Mouse (Mus musculus) midbrain, embryonic 15.5 days (tissue): ENCODE results near the gene Ace. TPM values are rescaled to one million over a fixed set of nuclear protein-coding genes. Genes with fewer than 3 reads are reported as not detected.
"Not testable (repeated sequence)": the region's sequence is repeated elsewhere in the genome, so short reads cannot be mapped to it uniquely, and the experiment has no call there.

ENCODE experiments used
- ATAC-seq: fragments of 200-750 bp; cut with Nextera tagmentation; replicated peaks from 2 replicates; pipeline ENCODE4 v1.8.0; 2017; ENCODE audit warnings: moderate TSS enrichment
- H3K27ac ChIP-seq: fragments of 300-500 bp; sonication (generic); 2 replicates; pipeline ENCODE4 v1.5.1; 2015; ENCODE audit warnings: mild to moderate bottlenecking, inconsistent platforms
- H3K27me3 ChIP-seq: fragments of 300-500 bp; sonication (generic); replicated peaks from 2 replicates; pipeline ENCODE4 v1.6.1; 2015; ENCODE audit warnings: inconsistent platforms
- H3K36me3 ChIP-seq: fragments of 300-500 bp; sonication (generic); replicated peaks from 2 replicates; pipeline ENCODE4 v1.6.1; 2015; ENCODE audit warnings: inconsistent platforms
- H3K4me1 ChIP-seq: fragments of 300-500 bp; sonication (generic); 2 replicates; pipeline ENCODE4 v1.6.1; 2015; ENCODE audit warnings: inconsistent platforms
- H3K4me2 ChIP-seq: fragments of 300-500 bp; sonication (generic); 2 replicates; pipeline ENCODE4 v1.6.1; 2015; ENCODE audit warnings: inconsistent platforms, mild to moderate bottlenecking, moderate library complexity
- H3K4me3 ChIP-seq: fragments of 300-500 bp; sonication (generic); 2 replicates; pipeline ENCODE4 v1.5.1; 2015; ENCODE audit warnings: mild to moderate bottlenecking, inconsistent platforms
- H3K9ac ChIP-seq: fragments of 300-500 bp; sonication (generic); 2 replicates; pipeline ENCODE4 v1.6.1; 2015; ENCODE audit warnings: mild to moderate bottlenecking, inconsistent platforms
- H3K9me3 ChIP-seq: fragments of 300-500 bp; sonication (generic); 2 replicates; pipeline ENCODE4 v1.6.1; 2016; ENCODE audit warnings: inconsistent platforms
- WGBS: fragments of 180-500 bp; shearing (Covaris S2); methylation state at CpG from one replicate; pipeline ENCODE4 v1.1.7; 2015; ENCODE audit warnings: mixed read lengths; 5-methylcytosine and 5-hydroxymethylcytosine counted together
- polyA plus RNA-seq: library from polyadenylated mRNA; unstranded; fragments of >200 nt; fragmentation: Nextera tagmentation; extraction: Ambion mirVana; gene quantifications from 2 replicates; pipeline ENCODE4 v1.2.1, GENCODE M21; 2015

The Ace gene
- polyA plus RNA-seq, 1 experiment from 2014 or later: 6.5 TPM

DNA sequence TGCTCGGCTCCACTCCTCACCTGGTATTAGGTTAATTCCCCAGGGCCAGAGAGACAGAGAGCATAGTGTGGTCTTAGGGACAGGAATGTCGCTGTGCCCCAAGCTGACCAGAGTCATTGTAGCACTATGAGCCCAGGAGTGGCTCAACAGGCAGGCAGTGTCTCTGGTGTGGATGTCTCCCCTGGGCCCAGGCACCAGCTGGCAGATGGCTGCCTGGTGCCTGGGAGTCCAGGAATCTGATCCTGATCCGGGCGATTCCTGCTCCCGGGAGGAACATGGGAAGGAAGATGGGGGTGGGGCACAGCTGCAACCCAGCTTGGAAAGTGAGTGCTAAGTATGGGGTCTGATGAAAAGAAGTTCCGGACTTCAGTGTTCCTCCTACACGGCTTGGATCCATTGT, 45.0 kb downstream of the Ace start:
- 50% methylated on average over 7 of the region's 7 CpGs for WGBS
- Histone ChIP-seq H3K27ac (no peak overlapping the region), H3K9me3 (no peaks in the 10 kb centered on the region), H3K4me2 (no peak overlapping the region), H3K36me3 (no peaks in the 10 kb centered on the region), H3K27me3 (0 out of 2 replicates have a peak, but pooled peaks cover 4% of the 10 kb centered on the region), H3K4me1 (peaks cover 11% of the 10 kb centered on the region), H3K4me3 (no peak overlapping the region), H3K9ac (no peak overlapping the region)
- ATAC-seq: no peak

GRCm38 (mm10) chr11:106013556-106014225, 45.9 kb downstream of the Ace start:
- ATAC-seq: peak; percentile 58; the same call in 1 of the 2 replicates
- Histone ChIP-seq H3K36me3 (no peaks in the 10 kb centered on the region), H3K9ac (no peak overlapping the region), H3K9me3 (no peaks in the 10 kb centered on the region), H3K4me2 (no peak overlapping the region), H3K27me3 (0 out of 2 replicates have a peak, but pooled peaks cover 4% of the 10 kb centered on the region), H3K27ac (no peak overlapping the region), H3K4me1 (peaks cover 7% of the 10 kb centered on the region; the same call in 1 of the 2 replicates), H3K4me3 (no peak overlapping the region)
- 66% methylated on average over 11 of the region's 11 CpGs for WGBS

DNA sequence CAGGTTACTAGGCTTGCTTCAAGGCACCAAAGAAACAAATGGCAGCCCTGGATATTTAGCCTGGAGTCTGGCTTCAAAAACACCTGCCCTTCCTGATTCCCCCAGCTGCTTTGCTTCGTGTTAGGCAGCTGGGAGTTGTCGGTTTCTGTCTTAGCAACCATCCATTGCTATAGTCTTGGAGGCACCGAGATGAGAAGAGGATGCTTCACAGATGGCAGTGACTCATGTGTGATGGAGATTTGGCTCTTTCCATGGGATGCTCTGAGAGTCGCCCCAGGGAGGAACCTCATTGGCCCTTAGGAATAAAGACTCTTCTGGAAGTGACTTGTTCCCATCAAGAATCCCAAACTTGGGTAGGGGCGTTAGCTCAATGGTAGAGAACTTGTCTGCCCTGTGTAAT, 48.7 kb downstream of the Ace start:
- Histone ChIP-seq H3K4me1 (peaks cover 25% of the 10 kb centered on the region), H3K9ac (no peak overlapping the region), H3K4me2 (no peak overlapping the region), H3K27ac (no peak overlapping the region), H3K4me3 (no peak overlapping the region), H3K9me3 (no peaks in the 10 kb centered on the region), H3K36me3 (no peaks in the 10 kb centered on the region), H3K27me3 (no peaks in the 10 kb centered on the region)
- 86% methylated on average over 5 of the region's 5 CpGs for WGBS
- ATAC-seq: no peak

GRCm38 (mm10) chr11:106020051-106020763, 52.5 kb downstream of the Ace start:
- H3K4me2 ChIP-seq: peak overlapping the region; percentile 85
- peak overlapping the region; percentile 63 for H3K9ac ChIP-seq
- no peaks in the 10 kb centered on the region for H3K27me3 ChIP-seq
- no peaks in the 10 kb centered on the region for H3K9me3 ChIP-seq
- WGBS: 1% methylated on average over 49 of the region's 50 CpGs
- peak overlapping the region; percentile 52 for H3K4me3 ChIP-seq
- H3K36me3 ChIP-seq: no peaks in the 10 kb centered on the region
- peak; percentile 83 for ATAC-seq
- H3K4me1 ChIP-seq: peaks cover 18% of the 10 kb centered on the region
- H3K27ac ChIP-seq: peak overlapping the region; percentile 78

- no peaks in the 10 kb centered on the region for H3K9me3 ChIP-seq
- H3K9ac ChIP-seq: no peak overlapping the region
- no peak overlapping the region for H3K4me3 ChIP-seq
- H3K36me3 ChIP-seq: no peaks in the 10 kb centered on the region
- no peak for ATAC-seq
- H3K4me1 ChIP-seq: peaks cover 6% of the 10 kb centered on the region
- WGBS: 89% methylated on average over 3 of the region's 3 CpGs
- no peaks in the 10 kb centered on the region for H3K27me3 ChIP-seq
- no peak overlapping the region for H3K4me2 ChIP-seq
- H3K27ac ChIP-seq: no peak overlapping the region
Measured at GRCm38 (mm10) chr11:106025774-106026173, 58.0 kb downstream of the Ace start.

DNA sequence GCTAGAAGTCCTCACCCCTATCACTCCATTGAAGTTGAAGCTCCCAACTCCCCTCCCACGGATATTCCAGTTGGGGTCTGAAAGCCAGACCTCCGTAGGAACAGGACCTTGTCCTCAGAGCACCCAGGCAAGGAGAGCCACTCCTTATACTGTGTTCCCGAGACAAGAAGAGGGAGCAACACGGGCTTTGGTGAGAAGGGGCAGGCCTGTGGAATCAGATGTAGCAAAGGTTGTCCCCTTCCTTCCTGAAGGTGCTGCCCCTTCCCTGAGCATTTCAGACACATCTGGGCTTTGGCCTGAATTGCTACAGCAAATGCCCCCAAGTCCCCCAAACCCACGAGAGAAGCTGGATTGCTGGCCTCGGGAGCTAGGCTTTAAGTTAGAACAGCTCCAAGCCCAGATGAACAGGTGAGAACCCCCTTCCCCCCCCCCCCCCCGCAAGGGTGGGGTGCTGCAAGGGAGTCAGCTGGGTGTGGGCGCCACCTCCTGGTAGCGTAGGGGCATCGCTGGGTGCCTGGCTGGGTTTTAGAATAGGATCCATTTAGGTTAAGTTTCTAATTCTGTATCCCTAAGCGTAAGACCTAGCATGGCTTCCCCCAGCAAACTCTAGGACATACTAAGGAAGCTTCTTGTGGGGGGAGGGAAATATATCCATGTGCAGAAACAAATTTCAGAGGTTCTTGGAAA, 58.9 kb downstream of the Ace start:
- WGBS: 42% methylated on average over 10 of the region's 11 CpGs
- no peak; the same call in 1 of the 2 replicates for ATAC-seq
- Histone ChIP-seq H3K27ac (no peak overlapping the region), H3K4me1 (no peaks in the 10 kb centered on the region), H3K9me3 (no peaks in the 10 kb centered on the region), H3K4me2 (no peak overlapping the region), H3K27me3 (no peaks in the 10 kb centered on the region), H3K36me3 (no peaks in the 10 kb centered on the region), H3K4me3 (no peak overlapping the region), H3K9ac (no peak overlapping the region)

GRCm38 (mm10) chr11:106027607-106028006, 59.9 kb downstream of the Ace start:
- WGBS: 88% methylated on average over 5 of the region's 5 CpGs
- no peaks in the 10 kb centered on the region for H3K36me3 ChIP-seq
- ATAC-seq: peak; percentile 27; the same call in 1 of the 2 replicates

GRCm38 (mm10) chr11:106032074-106032473, 64.3 kb downstream of the Ace start:
- not testable (repeated sequence) for H3K9ac ChIP-seq, ATAC-seq

More at GRCm38 (mm10) chr11:106027607-106028006, 59.9 kb downstream of the Ace start:
- Histone ChIP-seq H3K9me3 (no peaks in the 10 kb centered on the region), H3K4me3 (no peak overlapping the region), H3K4me1 (no peaks in the 10 kb centered on the region), H3K27me3 (no peaks in the 10 kb centered on the region), H3K9ac (no peak overlapping the region), H3K4me2 (no peak overlapping the region), H3K27ac (no peak overlapping the region)

GRCm38 (mm10) chr11:106033491-106033919, 65.8 kb downstream of the Ace start:
- no peak for ATAC-seq
- 0 out of 2 replicates have a peak overlapping the region, but pooled peaks have one; percentile 10 for H3K4me3 ChIP-seq
- H3K9ac ChIP-seq: peak overlapping the region; percentile 29; the same call in 1 of the 2 replicates
- peaks cover 21% of the 10 kb centered on the region for H3K4me1 ChIP-seq
- 38% methylated on average over 11 of the region's 11 CpGs for WGBS
- peak overlapping the region; percentile 79 for H3K27ac ChIP-seq
- H3K27me3 ChIP-seq: no peaks in the 10 kb centered on the region
- peak overlapping the region; percentile 45 for H3K4me2 ChIP-seq
- no peaks in the 10 kb centered on the region for H3K9me3 ChIP-seq
- H3K36me3 ChIP-seq: no peaks in the 10 kb centered on the region

More at GRCm38 (mm10) chr11:106032074-106032473, 64.3 kb downstream of the Ace start:
- H3K36me3 ChIP-seq, H3K27me3 ChIP-seq, H3K9me3 ChIP-seq: not testable (repeated sequence)
- peak overlapping the region; percentile 29 for H3K4me3 ChIP-seq
- peaks cover 13% of the 10 kb centered on the region for H3K4me1 ChIP-seq
- peak overlapping the region; percentile 71 for H3K27ac ChIP-seq
- peak overlapping the region; percentile 27; the same call in 1 of the 2 replicates for H3K4me2 ChIP-seq
- 50% methylated on average over 13 of the region's 25 CpGs for WGBS

GRCm38 (mm10) chr11:106034986-106035385, 67.2 kb downstream of the Ace start:
- Histone ChIP-seq H3K4me1 (peaks cover 35% of the 10 kb centered on the region), H3K4me2 (no peak overlapping the region), H3K9ac (no peak overlapping the region), H3K36me3 (no peaks in the 10 kb centered on the region), H3K4me3 (no peak overlapping the region), H3K27ac (no peak overlapping the region), H3K9me3 (no peaks in the 10 kb centered on the region), H3K27me3 (no peaks in the 10 kb centered on the region)
- WGBS: 85% methylated on average over 9 of the region's 9 CpGs
- no peak for ATAC-seq

DNA sequence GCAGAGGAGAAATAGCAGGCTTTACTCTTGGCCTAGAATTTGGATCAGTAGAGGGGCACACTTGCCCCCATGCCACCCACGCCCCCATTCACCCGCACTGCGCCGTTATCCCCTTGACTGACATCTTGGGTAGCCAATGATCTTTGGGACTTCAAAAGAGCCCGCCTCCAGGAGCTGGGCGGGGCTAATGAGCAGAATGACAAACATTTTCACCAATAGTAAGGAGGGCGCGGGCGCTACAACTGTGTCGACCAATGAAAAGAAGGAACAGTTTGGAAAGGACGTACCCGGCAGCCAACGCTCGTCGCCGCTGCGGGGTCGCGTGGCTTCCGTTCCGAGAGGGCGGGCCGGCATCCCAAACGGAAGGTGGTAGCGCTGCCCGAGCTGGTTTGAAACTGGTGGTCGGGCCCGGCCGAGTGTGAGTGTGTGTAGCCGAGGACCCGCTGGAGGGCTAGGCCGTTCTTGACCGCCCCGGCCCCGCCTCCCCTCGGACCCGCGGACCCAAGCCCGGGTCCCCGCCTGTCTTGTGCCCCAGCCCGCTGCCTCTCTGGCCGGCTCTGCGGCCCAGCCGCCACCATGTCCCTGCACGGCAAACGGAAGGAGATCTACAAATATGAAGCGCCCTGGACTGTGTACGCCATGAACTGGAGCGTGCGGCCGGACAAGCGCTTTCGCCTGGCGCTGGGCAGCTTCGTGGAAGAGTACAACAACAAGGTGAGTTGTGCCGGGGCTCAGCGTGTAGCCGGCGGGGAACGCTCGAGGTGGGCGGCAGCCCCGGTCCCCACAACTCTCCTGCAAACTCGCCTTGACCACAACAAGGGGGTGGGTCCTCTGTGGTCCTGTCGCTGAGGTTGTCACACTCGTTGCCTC, 69.0 kb downstream of the Ace start, which contains the start of gene Dcaf7:
Dcaf7 (plus strand) TSS at position 325 of the 870 bp plus-strand sequence.
- Histone ChIP-seq H3K9me3 (no peaks in the 10 kb centered on the region), H3K4me2 (peak within 1 kb of the TSS; percentile 71), H3K4me1 (peaks cover 39% of the 10 kb centered on the region), H3K36me3 (no peaks in the 10 kb centered on the region), H3K9ac (peak within 1 kb of the TSS; percentile 89), H3K27ac (peak within 1 kb of the TSS; percentile 92), H3K27me3 (no peaks in the 10 kb centered on the region), H3K4me3 (peak within 1 kb of the TSS; percentile 90)
- peak; percentile 98 for ATAC-seq
- WGBS: under 1% methylated on average over 66 of the region's 66 CpGs
